Mouse (Mus musculus) c-Kit-negative CD71-positive TER-119-positive erythroid progenitor cells, embryonic 14.5 days (primary cell): ENCODE data around the gene Med24.

ENCODE experiments used
- DNase-seq: peaks from one replicate; pipeline ENCODE4 v3.0.0-alpha.2; 2013; ENCODE audit warnings: low read depth, low spot score

Med24 gene

GRCm38 (mm10) chr11:98765421-98766309, 36.4 kb upstream of the Med24 start:
- no peak for DNase-seq

- no peak for DNase-seq
These were observed 35.5 kb upstream of the Med24 start for GRCm38 (mm10) chr11:98764746-98765145.

GRCm38 (mm10) chr11:98764091-98764490, 34.9 kb upstream of the Med24 start:
- DNase-seq: no peak

- no peak for DNase-seq
These were observed 34.2 kb upstream of the Med24 start for GRCm38 (mm10) chr11:98763502-98763861.

- no peak for DNase-seq
These were observed 33.7 kb upstream of the Med24 start for GRCm38 (mm10) chr11:98762756-98763501.

- no peak for DNase-seq
These were observed 32.7 kb upstream of the Med24 start for GRCm38 (mm10) chr11:98761939-98762338.

- no peak for DNase-seq
These were observed 27.5 kb upstream of the Med24 start for GRCm38 (mm10) chr11:98756711-98757110.

- no peak for DNase-seq
These were observed 26.6 kb upstream of the Med24 start for GRCm38 (mm10) chr11:98755726-98756380.

GRCm38 (mm10) chr11:98754621-98755181, 25.5 kb upstream of the Med24 start:
- DNase-seq: no peak

- no peak for DNase-seq
These were observed 25.0 kb upstream of the Med24 start for GRCm38 (mm10) chr11:98754151-98754620.

- no peak for DNase-seq
These were observed 24.0 kb upstream of the Med24 start for GRCm38 (mm10) chr11:98753264-98753663.

- no peak for DNase-seq
These were observed 23.4 kb upstream of the Med24 start for GRCm38 (mm10) chr11:98752562-98753140.

GRCm38 (mm10) chr11:98751221-98751782, 22.1 kb upstream of the Med24 start:
- DNase-seq: no peak

- no peak for DNase-seq
These were observed 21.3 kb upstream of the Med24 start for GRCm38 (mm10) chr11:98750351-98751201.

GRCm38 (mm10) chr11:98749716-98750115, 20.5 kb upstream of the Med24 start:
- no peak for DNase-seq

- DNase-seq: no peak
These were observed 19.5 kb upstream of the Med24 start for GRCm38 (mm10) chr11:98748506-98749416.

GRCm38 (mm10) chr11:98747804-98748505, 18.7 kb upstream of the Med24 start:
- no peak for DNase-seq
